Mouse (Mus musculus) heart, postnatal 0 days (tissue): ENCODE results near the gene Snx29.

Experiments
- CTCF ChIP-seq: IDR thresholded peaks from 2 replicates; pipeline ENCODE4 v1.5.1; 2016; ENCODE audit warnings: antibody characterized with exemption, control low read depth, low read depth
- EP300 ChIP-seq: IDR thresholded peaks from 2 replicates; pipeline ENCODE4 v1.6.1; 2016; ENCODE audit warnings: antibody characterized with exemption, low read depth

DNA sequence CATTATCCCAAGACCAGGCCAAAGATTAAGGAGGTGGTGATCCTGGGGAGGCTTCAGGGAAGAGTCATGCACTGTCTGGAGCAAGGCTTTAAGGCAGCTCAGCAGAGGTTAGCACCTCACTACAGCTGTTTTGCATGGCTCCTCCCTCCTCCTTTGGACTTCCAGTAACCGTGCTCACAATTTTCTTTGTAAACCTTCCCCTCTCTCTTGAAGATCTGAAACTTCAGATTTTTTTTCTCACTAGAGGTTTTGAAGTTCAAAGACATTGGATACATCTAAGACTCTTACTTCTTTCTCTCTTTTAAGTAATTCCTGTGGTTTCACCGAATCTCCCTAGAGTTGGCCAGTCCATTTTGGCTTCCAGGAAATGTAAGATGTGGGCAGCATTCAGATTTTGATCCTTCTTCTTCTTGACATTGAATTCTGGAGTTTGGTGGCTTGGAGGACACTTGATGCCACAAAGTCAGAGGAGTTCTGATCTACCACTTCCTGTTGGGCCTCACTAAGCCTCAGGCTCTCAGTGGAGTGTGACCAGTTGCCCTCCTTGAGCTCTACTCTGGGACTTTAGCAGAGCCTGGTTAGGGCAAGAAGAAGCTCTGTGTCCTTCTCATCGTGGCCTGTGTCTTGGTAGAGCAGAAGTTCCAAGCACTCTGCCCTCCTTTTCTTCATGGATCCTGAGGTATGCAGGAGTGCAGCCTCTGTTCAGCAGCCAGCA, 255.0 kb downstream of the Snx29 start:
- TF ChIP-seq EP300 (no peak), CTCF (no peak)
